14 mouse cellular contexts compared by ENCODE assay signal in genomic region chr13:39631506-39632132, GRCm38 (mm10).
DNase-seq lines count a peak whose midpoint lies in the region; ATAC-seq and TF ChIP-seq lines count a peak whose summit lies in the region.
"Had no signal": no experiment of that assay in that cellular context is flagged by ENCODE, and none has a peak within 500 bp of the region (broad histone marks: within the 10 kb centered on the region; RNA-seq: fewer than 3 reads in every experiment).

No protein-coding gene starts in this region.

- H3K4me2 ChIP-seq in lung, embryonic 14.5 days: no peak overlapping the region
- H3K4me2 ChIP-seq: liver, embryonic 11.5 days; midbrain, embryonic 11.5 days; neural tube, embryonic 12.5 days had no signal

- TF ChIP-seq CTCF in lung, embryonic 14.5 days (IDR thresholded peaks at IDR 0.05; ENCODE audit: low read depth): no peak

- peak; percentile 86 for ATAC-seq in cerebellum, adult (ENCODE audit: insufficient number of reproducible peaks, low FRiP score, low TSS enrichment)
- no peak; the same call in 1 of the 2 replicates for ATAC-seq in lung, embryonic 14.5 days (ENCODE audit: insufficient read depth)
- no peak for ATAC-seq in erythroblast, adult 5-6 weeks (replicated peaks; ENCODE audit: low FRiP score, poor library complexity, severe bottlenecking)

- H3K9ac ChIP-seq in lung, embryonic 14.5 days: no peak overlapping the region
- H3K9ac ChIP-seq: neural tube, embryonic 12.5 days had no signal

- H3K27ac ChIP-seq in lung, embryonic 14.5 days (ENCODE audit: low read depth): no peak overlapping the region
- H3K27ac ChIP-seq: neural tube, embryonic 12.5 days had no signal

- H3K36me3 ChIP-seq in lung, embryonic 14.5 days (ENCODE audit: insufficient read depth): no peaks in the 10 kb centered on the region
- H3K36me3 ChIP-seq: neural tube, embryonic 12.5 days had no signal

- 64% methylated on average over 8 of the region's 8 CpGs for WGBS in lung, embryonic 14.5 days

- H3K27me3 ChIP-seq in lung, embryonic 14.5 days (ENCODE audit: insufficient read depth, low read length): no peaks in the 10 kb centered on the region
- H3K27me3 ChIP-seq: neural tube, embryonic 12.5 days had no signal

- intact Hi-C loops in gastrocnemius, postnatal 14 days (cut with DNase I; ENCODE audit: low total_unique reads): no loop called here

- no peaks in the 10 kb centered on the region for H3K9me3 ChIP-seq in lung, embryonic 14.5 days (ENCODE audit: low read depth, low read length)
- H3K9me3 ChIP-seq: neural tube, embryonic 12.5 days had no signal

- no peaks in the 10 kb centered on the region for H3K4me1 ChIP-seq in lung, embryonic 14.5 days (ENCODE audit: insufficient read depth)
- H3K4me1 ChIP-seq: neural tube, embryonic 12.5 days had no signal

- no peak for DNase-seq in cerebellum, postnatal 4 days (ENCODE audit: low spot score in 2 of 2)
- DNase-seq in right cerebral cortex, adult 18-20 months: peak; percentile 10
- DNase-seq in right cerebral cortex, postnatal 4 days: no peak
- DNase-seq in lung, embryonic 14.5 days: peak; percentile 31
- DNase-seq in telencephalon, adult 2 months (ENCODE audit: low read depth, low spot score): peak; percentile 18
- DNase-seq in gastrocnemius, postnatal 14 days: no peak
- DNase-seq: gastrocnemius, postnatal 36 days; heart, postnatal 36 days; kidney, adult 11 months had no signal

- no peak overlapping the region for H3K4me3 ChIP-seq in lung, embryonic 14.5 days (ENCODE audit: low read depth, low read length)
- H3K4me3 ChIP-seq: neural tube, embryonic 12.5 days had no signal

Comparison
In these comparisons a context has a peak if more than half of its experiments do, and no peak if none do; other contexts are left out.
1. DNase-seq: peak in right cerebral cortex, adult 18-20 months (single experiment), lung, embryonic 14.5 days (single experiment) and telencephalon, adult 2 months (single experiment); none in cerebellum, postnatal 4 days (0 of 2), right cerebral cortex, postnatal 4 days (single experiment) and gastrocnemius, postnatal 14 days (single experiment).